Mouse (Mus musculus): ENCODE results near the gene Frmd5. TPM values are rescaled to one million over a fixed set of nuclear protein-coding genes. Genes with fewer than 3 reads are reported as not detected.
"Not testable (repeated sequence)": the region's sequence is repeated elsewhere in the genome, so short reads cannot be mapped to it uniquely, and the experiment has no call there.

The Frmd5 gene
- total RNA-seq, 2 experiments from 2014 or later = 55.1 to 60.1 TPM

DNA sequence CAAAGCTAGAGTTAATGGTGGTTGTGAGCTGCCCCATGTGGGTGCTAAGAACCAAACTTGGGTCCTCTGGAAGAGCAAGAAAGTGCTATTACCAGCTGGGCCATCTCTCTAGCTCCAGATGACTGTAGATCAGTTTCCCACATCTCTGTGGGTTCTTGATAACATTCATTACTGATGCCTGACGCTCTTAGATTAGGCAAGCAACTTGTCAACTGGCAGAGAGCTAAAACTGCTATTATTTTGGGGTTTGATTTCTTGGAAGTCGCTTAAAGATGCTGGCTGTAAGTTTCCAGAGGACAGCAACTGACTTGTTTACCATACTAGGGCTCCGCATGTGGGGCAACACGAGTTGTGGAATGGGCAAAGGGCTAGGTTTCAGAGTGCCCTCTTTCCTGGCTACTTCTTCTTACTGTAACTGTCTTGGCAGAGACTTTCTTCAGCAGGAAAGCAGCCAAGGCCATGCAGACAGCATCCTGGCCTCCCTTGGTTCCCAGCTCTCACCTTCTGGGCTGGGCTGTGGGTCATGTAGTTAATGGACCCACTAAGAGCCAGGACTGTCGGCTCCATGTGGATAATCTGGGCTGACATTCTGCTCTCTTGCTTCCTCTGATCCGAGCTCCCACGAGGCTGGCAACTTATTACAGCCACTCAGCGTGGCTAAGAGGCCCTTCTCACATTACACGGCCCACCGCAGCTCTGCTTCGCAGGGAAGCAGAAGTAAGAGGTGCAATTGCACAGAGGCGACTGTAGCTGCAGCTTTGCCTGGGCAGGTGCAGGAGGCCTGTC lies 219.2 kb downstream of the Frmd5 start:
- intact Hi-C loops (cut with DNase I) = loop anchor here (5.0 kb wide), 1 partner anchor 220 kb away; the partner anchor contains the start of gene Frmd5
- DNase-seq = peak; percentile 83

DNA sequence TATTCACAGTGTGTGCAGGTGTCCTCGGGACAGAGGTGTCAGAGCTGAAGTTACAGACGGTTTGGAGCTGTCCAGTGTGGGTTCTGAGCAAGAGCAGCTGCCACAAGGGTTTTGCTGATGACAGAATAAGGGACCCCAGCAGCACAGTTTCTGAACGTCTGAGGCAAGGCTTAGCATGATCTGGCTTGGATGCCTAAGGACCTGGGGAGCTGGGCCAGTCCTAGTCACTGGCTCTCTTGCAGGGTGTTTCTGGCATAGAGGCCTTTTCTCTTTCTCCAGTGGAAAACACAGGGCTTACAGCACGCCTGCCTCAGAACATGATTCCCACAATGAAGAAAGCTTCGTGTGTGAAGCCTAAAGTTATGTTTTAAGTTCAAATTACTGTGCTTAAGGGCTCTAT lies 222.2 kb downstream of the Frmd5 start:
- intact Hi-C loops (cut with DNase I) = loop anchor here (5.0 kb wide), 1 partner anchor 223 kb away; the partner anchor contains the start of gene Frmd5
- no peak for DNase-seq

DNA sequence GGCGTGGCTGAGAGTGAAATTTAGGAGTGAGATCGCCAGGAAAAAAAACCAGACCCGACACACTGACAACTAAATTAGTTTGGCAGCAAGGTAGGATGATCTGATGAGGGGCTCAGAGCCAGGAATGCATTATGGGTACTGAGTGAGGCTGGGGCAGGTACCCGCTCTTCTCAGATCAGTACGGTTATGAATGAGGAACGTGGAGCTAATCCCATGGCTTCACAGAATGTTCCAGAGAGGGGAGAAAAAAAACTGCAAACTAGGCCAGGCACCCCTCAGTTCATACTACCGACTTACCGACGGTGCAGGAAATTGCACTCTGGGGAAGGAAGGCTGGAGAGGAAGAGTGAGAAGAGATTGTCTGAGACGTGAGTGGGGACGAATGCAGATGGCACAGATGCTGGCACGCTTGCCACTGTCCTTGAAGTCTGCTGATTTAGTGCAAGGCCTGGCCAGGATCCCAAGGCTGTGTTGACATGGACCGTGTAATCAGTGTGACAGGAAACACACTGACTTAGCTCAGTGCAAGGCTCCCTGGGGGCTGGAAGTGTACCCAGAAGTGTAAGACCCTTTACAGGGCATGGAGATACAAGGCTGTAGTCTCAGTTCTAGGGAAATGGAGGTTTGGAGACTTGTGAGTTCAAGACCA lies 223.3 kb downstream of the Frmd5 start:
- peak; percentile 94 for DNase-seq
- intact Hi-C loops (cut with DNase I) = no loop called here

DNA sequence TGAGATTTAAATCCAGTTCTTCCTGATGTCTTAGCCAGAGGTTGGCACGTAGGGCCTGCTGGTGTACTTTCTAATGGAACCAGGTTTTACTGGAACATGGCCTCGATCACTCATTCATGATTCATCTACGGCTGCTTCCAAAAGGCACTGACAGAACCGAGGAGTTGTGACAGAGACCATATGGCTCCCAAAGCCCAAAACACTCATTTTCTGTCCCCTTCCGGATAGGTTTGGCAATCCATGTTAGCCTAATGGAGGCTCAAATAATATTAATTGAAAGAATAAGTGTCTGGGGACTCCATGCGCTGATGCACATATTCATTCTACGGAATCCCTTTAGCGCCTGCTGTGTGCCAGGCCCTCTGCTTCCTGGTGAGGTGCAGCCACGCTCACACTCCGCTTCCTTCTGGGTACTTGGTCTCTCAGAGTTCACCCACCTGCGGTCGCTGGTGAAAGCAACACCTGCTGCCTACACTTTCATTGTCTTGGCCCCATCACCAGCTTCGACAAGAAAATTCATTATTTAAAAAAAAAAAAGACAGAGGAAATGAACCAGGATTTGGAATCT lies 224.0 kb downstream of the Frmd5 start:
- DNase-seq = peak; percentile 26

DNA sequence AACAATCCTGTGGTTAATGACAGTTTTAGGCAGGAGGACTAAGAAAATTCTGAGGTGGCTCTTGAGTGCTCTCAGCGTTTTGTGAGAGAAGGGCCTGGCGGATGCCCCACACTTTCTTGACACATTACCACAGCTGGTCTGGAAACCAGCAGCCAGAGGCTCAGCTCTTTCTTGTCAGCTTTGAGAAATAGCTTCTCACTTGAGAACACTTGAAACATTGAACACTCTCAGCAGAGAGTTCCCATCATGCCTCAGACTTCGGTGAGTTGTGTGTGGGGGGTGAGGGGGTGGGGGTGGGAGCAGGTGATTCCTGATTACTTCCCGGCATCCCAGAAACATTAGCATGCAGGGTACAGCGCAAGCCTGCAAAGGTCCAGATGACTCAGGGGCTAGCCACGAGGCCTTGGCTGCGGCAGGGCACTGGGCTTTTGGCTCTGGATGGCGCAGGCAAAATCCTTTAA lies 231.1 kb downstream of the Frmd5 start:
- intact Hi-C loops (cut with DNase I) = no loop called here
- no peak for DNase-seq

More for the DNA sequence above, 224.0 kb downstream of the Frmd5 start:
- intact Hi-C loops (cut with DNase I) = no loop called here

DNA sequence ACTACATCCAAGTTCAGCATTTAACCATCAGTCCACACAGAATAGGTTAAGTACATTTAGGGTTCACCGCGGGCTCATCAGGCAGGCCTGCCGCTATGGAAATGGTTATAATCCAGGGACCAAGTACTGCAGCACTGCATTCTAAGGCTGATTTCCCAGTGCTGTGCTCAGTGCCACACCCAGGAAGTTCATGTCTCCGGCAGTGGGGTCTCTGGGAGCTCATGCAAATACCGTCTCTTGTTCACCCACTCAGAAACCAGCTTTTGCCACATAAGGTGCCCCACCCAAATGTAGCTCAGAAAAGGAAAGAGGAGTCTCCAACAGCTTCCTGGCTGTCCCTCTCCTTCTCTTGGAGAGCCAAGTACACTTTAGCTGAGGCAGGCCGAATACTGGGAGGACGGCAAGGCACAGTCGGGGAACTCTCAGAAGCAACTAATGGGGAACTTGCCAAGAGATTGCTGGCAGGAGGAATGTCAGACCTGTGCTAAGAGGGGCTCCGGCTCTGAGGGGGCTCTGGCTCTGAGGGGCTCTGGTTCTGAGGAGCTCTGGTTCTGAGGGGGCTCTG lies 232.7 kb downstream of the Frmd5 start:
- DNase-seq = no peak
- intact Hi-C loops (cut with DNase I) = no loop called here

DNA sequence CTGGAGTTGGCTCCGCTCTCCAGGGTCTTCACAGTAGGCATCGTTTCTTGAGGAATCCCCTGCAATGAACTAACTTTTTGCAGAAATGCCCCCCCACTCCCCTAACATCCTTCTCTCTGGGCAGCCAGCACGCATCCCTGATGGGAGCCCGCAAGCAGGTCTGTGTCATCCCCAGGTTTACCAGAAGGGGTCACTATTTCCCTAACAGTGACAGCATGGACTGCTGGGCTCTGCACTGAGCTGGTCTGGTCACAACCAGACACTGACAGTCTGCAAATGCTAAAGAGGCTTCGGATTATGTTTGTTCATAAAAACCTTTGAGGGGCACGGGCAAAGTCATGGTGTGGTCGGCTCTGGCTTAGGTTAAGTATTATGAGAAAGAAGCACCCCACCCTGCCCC lies 235.1 kb downstream of the Frmd5 start:
- intact Hi-C loops (cut with DNase I) = loop anchor here (2.0 kb wide), 1 partner anchor 261 kb away; no protein-coding TSS in a partner anchor
- peak; percentile 81 for DNase-seq

DNA sequence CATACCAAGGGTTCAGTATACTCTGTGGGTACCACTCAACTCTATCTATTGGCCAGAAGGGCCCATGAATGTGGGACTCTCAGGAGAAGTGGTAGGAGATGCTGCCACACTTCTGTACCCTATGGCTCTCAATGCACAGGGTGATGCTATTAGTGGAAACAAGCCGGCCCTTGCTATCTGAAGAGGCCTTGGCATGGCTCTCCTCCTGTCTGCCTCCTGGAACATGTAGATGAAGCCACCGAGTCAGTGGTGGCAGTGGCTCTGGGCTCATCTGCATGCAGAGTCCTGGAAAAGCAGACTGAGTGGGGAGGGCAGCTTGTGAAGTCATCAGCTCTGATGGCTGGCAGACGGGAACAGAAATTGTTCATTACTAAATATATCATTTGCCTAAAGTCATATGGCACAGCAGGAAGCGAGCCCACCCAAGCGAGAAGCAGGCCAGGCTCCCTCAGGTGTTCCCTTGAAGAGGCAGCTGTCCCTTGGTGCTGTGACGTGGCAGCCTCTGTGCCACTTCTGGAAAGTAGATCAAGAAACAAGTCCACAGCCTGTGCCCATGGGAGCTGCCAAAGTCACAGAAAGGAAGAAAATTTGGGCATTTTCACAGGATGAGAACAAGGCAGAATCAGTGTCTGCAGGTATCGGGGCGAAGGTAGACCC lies 235.8 kb downstream of the Frmd5 start:
- intact Hi-C loops (cut with DNase I) = no loop called here

DNA sequence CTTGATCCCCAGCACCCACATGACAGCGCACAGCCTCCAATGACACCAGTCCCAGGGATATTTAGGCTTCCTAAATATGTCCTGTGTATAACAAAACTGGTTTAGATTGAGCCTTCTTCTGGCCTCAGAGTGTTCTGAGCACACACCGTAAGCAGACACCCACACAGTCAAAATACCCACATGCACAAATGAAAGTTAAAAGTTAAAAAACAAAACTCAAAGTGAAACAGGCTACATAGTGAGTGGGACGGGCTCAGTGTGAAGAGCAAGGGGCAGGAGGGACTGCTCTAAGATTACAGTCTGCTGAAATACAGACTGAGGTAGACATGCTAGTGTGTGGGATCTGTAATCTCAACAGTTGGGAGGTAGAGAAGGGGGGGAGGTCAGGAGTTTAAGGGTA lies 236.8 kb downstream of the Frmd5 start:
- intact Hi-C loops (cut with DNase I) = no loop called here
- no peak for DNase-seq

More for the DNA sequence above, 235.8 kb downstream of the Frmd5 start:
- no peak for DNase-seq

DNA sequence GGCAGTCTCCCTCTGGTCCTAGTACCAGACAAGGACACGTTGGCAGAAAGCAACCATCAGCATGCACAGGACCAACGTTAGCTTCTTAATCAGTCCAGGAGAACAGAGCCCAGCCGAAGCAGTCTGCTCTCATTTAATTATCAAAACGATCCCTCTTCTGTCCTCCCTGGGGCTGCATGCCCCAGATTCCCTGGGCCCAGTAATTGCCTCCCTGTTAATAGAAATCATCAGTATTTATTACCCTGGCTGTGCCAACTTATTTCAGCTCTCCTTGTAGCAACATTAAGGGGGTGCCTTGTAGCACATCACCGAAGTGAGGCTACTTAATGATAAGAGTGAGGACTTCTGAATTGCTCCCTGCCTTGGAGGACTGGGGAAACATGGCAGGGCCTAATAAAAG lies 241.0 kb downstream of the Frmd5 start:
- intact Hi-C loops (cut with DNase I) = loop anchor here (10.0 kb wide), 1 partner anchor 429 kb away; no protein-coding TSS in a partner anchor

DNA sequence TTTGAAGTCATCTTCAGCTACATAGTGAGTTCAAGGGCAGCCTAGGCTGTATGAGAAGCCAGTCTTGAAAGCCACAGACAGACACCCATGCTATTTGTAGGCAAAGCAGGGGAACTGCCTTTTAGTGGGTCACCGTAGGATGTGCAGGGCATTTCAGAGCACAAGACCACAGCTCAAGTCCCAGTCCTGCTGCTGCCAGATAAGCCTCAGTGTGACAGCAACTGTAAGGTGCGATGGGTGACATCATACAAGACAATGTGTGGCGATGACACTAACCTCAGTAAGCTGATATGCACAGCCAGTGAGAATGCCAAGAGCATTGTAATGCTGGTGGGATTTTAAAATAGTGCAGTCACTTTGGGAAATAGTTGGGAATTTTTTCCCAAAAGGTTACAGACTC lies 243.8 kb downstream of the Frmd5 start:
- no peak for DNase-seq
- intact Hi-C loops (cut with DNase I) = loop anchor here (10.0 kb wide), 1 partner anchor 432 kb away; no protein-coding TSS in a partner anchor

More for the DNA sequence above, 241.0 kb downstream of the Frmd5 start:
- DNase-seq = no peak

DNA sequence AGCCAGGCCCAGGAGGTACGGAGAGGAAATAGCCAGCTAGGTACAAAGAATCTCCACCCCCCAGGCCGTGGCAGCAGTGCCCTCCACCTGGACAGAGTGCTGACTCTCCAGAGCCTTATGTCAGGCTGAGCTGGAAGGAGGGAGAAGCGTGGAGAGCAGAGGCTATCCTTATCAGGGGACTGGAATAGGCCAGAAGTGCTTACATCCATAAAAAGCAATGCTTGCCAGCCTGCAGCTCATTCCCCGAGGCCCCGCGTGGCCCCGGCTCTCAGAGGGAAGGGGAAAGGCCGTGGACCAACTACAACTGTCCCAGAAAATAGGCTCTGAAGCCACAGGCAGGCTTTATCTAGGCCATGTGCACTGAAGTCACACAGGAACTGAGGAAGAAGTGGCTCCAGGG lies 255.6 kb downstream of the Frmd5 start:
- intact Hi-C loops (cut with DNase I) = no loop called here
- no peak for DNase-seq

DNA sequence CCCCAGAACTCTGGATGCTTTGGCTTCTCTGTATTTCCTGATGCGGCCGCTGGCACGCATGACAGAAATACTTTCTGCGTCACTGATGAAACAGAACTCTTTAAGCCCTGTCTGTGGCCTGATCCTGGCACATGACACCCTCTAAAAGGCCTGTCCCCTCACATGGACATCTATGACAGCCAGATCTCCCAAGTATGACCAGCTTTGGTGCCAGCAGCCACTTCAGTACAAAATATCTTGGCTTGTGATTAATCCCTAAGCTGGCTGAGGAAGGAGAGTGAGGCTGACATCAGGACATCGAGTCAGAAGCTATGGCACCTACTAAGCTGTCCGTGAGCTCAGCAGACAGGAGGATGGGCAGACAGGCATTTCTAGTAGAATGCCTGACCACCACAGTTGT lies 257.3 kb downstream of the Frmd5 start:
- intact Hi-C loops (cut with DNase I) = no loop called here

DNA sequence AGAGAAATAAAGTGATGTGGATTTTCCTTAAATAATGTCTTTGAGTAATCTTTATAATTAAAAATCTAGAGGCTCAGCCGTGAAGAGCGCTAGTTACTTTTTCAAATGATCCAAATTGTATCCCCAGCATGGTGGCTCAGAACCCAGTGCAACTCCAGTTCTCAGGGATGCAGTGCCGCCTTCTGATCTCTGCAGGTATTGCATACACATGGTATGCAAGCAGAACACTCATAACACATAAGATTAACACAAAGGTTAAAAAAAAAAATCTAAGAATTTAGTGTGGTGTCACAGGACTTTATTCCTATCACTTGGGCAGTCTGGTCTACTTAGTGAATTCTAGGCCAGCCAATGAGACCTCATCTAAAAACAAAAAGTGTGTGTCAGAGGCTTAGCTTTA lies 262.1 kb downstream of the Frmd5 start:
- intact Hi-C loops (cut with DNase I) = no loop called here

More for the DNA sequence above, 257.3 kb downstream of the Frmd5 start:
- no peak for DNase-seq

DNA sequence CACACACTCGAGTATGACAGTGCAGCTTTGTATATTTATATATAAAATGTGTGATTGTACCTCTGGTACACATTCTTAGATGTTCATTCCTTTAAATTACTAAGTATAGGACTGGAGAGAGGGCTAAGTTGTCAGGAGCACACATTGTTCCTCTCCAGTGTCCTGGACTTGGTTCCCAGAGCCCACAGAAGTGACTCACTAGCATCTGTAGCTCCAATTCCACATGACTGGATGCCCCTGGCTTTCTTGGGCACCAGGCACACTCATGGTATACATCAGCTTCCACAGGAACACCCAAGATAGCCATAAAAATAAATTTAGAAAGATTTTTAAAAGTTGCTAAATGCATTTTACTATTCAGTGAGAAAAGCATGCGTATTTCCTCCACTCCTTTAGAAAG lies 281.8 kb downstream of the Frmd5 start:
- intact Hi-C loops (cut with DNase I) = no loop called here
- no peak for DNase-seq

More for the DNA sequence above, 262.1 kb downstream of the Frmd5 start:
- no peak for DNase-seq

DNA sequence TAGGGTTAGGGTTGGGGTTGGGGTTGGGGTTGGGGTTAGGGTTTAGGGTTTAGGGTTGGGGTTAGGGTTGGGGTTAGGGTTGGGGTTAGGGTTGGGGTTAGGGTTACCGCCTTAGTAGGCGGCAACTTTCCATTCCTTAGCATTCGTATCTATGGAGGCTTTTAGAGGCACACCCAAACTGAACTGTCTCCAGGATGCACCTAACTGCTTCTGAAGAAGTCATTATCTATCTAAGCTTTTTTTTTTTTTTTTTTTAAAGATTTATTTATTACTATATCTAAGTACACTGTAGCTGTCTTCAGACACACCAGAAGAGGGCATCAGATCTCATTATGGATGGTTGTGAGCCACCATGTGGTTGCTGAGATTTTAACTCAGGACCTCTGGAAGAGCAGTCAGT lies 284.1 kb downstream of the Frmd5 start:
- DNase-seq; intact Hi-C loops (cut with DNase I): not testable (repeated sequence)

DNA sequence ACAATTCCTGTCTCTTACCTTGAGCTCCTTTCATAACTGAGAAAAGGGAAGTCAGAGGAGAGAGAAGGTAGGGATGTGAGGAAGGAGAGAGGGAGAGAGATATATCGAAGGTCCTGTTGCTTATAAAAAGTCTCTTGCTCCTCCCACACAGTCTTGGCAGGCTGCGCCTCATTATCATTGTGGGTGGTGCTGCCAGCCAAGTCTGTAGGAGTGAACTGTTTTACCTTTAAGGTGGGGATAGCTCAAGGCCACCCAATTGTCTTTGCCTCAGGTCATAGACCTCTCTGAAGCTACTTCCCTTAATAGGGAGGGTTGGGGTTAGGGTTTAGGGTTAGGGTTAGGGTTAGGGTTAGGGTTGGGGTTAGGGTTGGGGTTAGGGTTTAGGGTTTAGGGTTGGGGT lies 284.9 kb downstream of the Frmd5 start:
- intact Hi-C loops (cut with DNase I) = no loop called here

DNA sequence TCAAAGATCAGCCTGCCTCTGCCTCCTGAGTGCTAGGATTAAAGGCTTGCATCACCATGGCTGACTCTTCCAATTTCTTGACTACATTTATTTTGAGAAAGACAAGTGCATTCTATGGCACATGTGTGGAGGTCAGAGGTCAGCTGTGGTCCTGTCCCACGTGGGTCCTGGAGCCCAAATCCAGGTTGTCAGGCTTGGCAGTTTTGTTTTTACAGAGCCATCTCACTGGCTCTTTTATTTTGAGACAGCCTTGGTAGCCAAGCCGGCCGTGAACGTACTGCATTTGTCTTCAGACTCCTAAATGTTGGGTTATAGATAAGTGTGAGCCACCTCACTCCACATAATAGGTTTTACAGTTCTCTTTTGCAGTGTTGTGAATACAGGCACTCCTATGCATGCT lies 288.2 kb downstream of the Frmd5 start:
- DNase-seq; intact Hi-C loops (cut with DNase I): not testable (repeated sequence)

More for the DNA sequence above, 284.9 kb downstream of the Frmd5 start:
- no peak for DNase-seq

DNA sequence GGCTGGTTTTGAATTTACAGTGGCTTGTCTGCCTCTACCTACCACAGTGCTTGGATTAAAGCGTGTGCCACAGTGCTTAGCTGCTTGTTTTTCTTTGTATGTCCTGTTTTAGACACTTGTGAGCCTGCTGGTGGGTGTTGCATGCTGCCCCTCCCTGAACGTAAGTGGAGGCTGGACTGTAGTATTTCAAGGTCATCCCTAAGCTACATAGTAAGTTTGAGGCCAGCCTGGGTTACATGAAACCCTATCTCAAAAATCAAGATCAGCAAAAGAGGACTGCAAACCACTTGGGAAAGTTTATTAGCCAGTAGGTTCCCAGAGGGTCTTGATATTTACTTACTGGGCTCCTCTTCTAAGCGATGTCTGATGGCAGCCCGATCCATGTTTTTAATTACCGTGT lies 288.8 kb downstream of the Frmd5 start:
- intact Hi-C loops (cut with DNase I) = no loop called here
- no peak for DNase-seq

DNA sequence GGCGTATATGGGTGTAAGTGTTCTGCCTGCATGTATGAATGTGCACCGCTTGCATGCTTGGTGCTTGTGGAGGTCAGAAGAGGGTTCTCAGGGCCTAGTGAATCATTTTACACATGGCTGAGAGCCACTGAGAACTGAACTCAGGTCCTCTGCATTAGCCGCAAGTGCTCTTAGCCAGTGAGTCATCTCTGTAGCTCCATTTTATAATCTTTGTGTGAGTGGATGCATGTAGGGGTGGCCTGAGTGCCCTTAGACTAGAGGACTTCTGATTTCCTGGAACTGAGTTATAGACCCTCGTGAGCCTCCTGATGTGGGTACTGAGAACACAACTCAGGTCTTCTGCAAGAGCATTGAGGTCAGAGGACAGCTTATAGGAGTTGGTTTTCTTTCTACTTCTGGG lies 292.7 kb downstream of the Frmd5 start:
- intact Hi-C loops (cut with DNase I) = no loop called here
- DNase-seq = no peak

Data from left cerebral cortex, postnatal 4 days (tissue).